Mouse (Mus musculus) splenic B cell, adult 2 months (primary cell): ENCODE data around the gene Zfp423.

ENCODE experiments used
- DNase-seq: peaks from one replicate; pipeline ENCODE4 v3.0.0-alpha.2; 2011; ENCODE audit warnings: low read depth, low spot score
- H3K27me3 ChIP-seq: 2 replicates; pipeline ENCODE4 v1.6.1; 2012; ENCODE audit warnings: mild to moderate bottlenecking, low read length, moderate library complexity, mixed read lengths; ENCODE audit not compliant: control insufficient read depth, poor library complexity, insufficient read depth, severe bottlenecking
- H3K36me3 ChIP-seq: 2 replicates; pipeline ENCODE4 v1.6.1; 2012; ENCODE audit warnings: mild to moderate bottlenecking, low read length, moderate library complexity, mixed read lengths; ENCODE audit not compliant: control insufficient read depth, poor library complexity, insufficient read depth, severe bottlenecking

The Zfp423 gene

GRCm38 (mm10) chr8:87690100-87691095 lies 269.0 kb downstream of the Zfp423 start:
- DNase-seq: no peak
- H3K36me3 ChIP-seq: no peaks in the 10 kb centered on the region
- H3K27me3 ChIP-seq: no peaks in the 10 kb centered on the region

DNA sequence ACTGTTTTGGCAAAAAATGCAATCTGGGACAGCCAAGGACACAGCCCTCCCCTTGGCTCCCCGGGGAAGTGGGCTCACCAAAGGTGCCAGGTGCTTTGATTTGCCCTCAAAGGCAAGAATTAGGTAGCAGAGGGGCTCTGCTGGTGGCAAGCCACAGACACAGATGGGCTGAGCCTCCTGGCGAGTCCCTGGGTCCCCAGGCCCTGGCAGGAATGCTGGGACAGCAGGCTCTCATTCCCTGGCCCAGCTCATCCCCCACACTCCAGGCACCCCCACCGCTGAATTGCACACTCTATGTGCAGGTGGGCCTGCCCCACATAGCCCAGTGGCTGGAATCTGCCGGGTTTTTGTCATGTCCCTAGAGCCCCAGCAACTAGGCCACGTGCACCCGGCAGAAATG lies 270.2 kb downstream of the Zfp423 start:
- no peaks in the 10 kb centered on the region for H3K36me3 ChIP-seq
- no peak for DNase-seq

DNA sequence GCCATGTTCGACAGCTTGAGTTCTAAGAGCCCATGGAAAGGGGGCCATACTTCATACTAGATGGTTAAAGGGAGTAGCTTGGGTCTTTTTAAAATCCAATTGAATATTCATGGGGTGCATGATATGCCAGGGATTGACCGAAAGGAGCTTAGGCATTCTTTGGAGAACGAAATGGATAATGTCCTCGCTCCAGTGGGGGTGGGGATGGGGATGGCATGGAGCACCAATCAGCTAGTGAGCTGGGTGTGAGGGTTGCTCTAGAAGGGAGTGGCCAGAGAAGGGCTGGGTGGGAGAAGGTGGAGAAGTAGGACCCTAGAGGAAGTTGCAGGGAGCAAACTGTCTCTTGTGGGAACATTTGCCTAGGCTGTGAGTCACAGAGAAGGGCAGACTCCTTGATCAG lies 271.0 kb downstream of the Zfp423 start:
- no peak for DNase-seq
- Histone ChIP-seq H3K36me3 (no peaks in the 10 kb centered on the region), H3K27me3 (no peaks in the 10 kb centered on the region)

More for the DNA sequence above, 270.2 kb downstream of the Zfp423 start:
- H3K27me3 ChIP-seq: no peaks in the 10 kb centered on the region

GRCm38 (mm10) chr8:87686986-87687698 lies 272.3 kb downstream of the Zfp423 start:
- no peaks in the 10 kb centered on the region for H3K36me3 ChIP-seq
- DNase-seq: no peak
- no peaks in the 10 kb centered on the region for H3K27me3 ChIP-seq

GRCm38 (mm10) chr8:87686026-87686425 lies 273.4 kb downstream of the Zfp423 start:
- no peak for DNase-seq
- Histone ChIP-seq H3K27me3 (no peaks in the 10 kb centered on the region), H3K36me3 (no peaks in the 10 kb centered on the region)

GRCm38 (mm10) chr8:87685392-87685791 lies 274.0 kb downstream of the Zfp423 start:
- DNase-seq: no peak
- H3K36me3 ChIP-seq: no peaks in the 10 kb centered on the region
- H3K27me3 ChIP-seq: no peaks in the 10 kb centered on the region

DNA sequence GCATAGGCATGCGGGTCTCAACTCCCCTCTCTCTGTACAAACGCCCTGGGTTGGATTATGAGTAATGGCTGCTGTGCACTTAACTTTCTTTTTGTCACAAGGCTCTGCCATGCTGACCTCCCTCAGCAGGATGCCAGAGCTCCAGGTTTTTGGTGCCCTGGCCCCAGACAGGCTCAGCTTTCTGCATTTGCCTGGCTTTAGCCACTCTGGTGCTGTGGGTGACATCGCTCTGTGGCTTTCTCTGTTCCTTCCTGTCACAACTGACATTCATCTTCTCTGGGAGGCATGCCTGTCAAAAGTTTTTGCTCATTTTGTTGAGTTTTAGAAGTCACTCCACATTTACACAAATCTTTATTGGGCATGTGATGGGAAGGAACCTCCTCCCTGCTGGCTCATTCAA lies 277.3 kb downstream of the Zfp423 start:
- H3K27me3 ChIP-seq: no peaks in the 10 kb centered on the region
- DNase-seq: no peak
- no peaks in the 10 kb centered on the region for H3K36me3 ChIP-seq

GRCm38 (mm10) chr8:87680034-87680433 lies 279.4 kb downstream of the Zfp423 start:
- no peaks in the 10 kb centered on the region for H3K36me3 ChIP-seq
- no peak for DNase-seq
- no peaks in the 10 kb centered on the region for H3K27me3 ChIP-seq

DNA sequence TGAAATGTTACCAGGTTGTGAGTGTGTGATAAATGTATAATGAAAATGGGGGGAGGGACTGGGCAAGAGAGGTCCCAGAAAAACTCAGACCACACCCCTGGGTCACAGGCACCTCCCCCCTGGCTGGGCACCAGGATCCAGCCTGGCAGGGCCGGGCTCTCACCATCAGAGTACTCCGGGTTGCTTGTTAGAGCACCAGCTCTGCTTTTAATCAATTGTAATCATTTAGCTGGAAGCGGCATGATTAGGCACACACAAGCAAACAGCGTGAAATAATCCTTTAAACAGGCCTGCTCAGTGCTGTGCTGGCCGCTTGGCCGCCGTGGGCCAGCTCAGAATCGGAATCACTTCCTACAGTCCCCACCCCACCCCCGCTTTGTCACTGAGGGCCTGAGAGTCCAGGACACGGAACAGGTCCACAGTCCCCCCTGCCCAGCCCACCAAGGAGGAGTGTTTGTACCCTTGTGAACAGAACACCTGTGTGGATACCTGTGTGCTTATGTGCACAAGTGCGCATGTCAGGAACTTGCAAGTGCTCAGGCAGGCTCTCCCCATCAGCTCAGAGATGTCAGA lies 279.9 kb downstream of the Zfp423 start:
- Histone ChIP-seq H3K27me3 (no peaks in the 10 kb centered on the region), H3K36me3 (no peaks in the 10 kb centered on the region)
- DNase-seq: no peak

- Histone ChIP-seq H3K36me3 (no peaks in the 10 kb centered on the region), H3K27me3 (no peaks in the 10 kb centered on the region)
- DNase-seq: no peak
Observed at GRCm38 (mm10) chr8:87675411-87675810, 284.0 kb downstream of the Zfp423 start.

- Histone ChIP-seq H3K36me3 (no peaks in the 10 kb centered on the region), H3K27me3 (no peaks in the 10 kb centered on the region)
- peak; percentile 48 for DNase-seq
Observed at GRCm38 (mm10) chr8:87674157-87674556, 285.2 kb downstream of the Zfp423 start.

- no peak for DNase-seq
- no peaks in the 10 kb centered on the region for H3K27me3 ChIP-seq
- no peaks in the 10 kb centered on the region for H3K36me3 ChIP-seq
Observed at GRCm38 (mm10) chr8:87672214-87672613, 287.2 kb downstream of the Zfp423 start.

DNA sequence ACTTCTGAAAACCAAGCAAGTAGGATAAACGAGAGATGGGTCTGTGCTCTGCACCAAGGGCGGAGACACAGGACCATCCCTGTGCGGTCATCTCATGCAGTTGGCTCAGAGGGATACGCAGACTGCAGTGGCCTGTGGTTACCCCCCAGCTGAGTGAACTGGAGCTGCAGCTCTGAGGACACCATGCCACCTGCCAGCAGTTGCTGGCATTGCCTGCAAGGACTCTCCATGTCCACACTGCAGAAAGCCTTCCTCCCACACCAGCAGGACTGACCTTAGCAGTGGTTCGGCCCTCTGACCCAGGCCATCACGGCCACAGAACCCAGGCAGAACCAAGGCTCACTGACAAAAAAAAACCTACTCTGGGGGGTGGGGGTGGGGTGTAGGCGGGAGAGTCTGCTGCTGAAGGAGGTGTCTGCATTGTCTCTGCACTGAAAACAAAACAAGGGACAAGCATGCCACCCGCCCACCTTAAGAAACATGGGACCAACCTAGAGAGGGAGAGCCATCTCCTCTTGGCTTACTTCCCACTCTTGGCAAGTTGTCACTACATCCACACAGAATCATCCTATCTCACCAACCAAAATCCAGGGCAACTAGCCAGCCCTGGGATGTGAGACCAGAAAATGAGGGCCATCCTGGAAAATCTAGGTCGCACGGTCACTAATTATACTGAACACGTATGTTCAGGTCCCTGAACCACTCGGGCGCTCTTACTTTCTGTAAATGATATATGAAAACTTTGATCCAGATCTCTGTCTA lies 288.0 kb downstream of the Zfp423 start:
- H3K36me3 ChIP-seq: no peaks in the 10 kb centered on the region
- DNase-seq: no peak
- no peaks in the 10 kb centered on the region for H3K27me3 ChIP-seq

- no peaks in the 10 kb centered on the region for H3K36me3 ChIP-seq
- H3K27me3 ChIP-seq: no peaks in the 10 kb centered on the region
- DNase-seq: no peak
Observed at GRCm38 (mm10) chr8:87670232-87670631, 289.2 kb downstream of the Zfp423 start.
